9 mouse cellular contexts compared by ENCODE assay signal in genomic region chr8:94914701-94915101, GRCm38 (mm10). TPM values are rescaled to one million over a fixed set of nuclear protein-coding genes. Genes with fewer than 3 reads are reported as not detected.
DNase-seq lines count a peak whose midpoint lies in the region; ATAC-seq and TF ChIP-seq lines count a peak whose summit lies in the region.
"Had no signal": no experiment of that assay in that cellular context is flagged by ENCODE, and none has a peak within 500 bp of the region (broad histone marks: within the 10 kb centered on the region; RNA-seq: fewer than 3 reads in every experiment).

No protein-coding gene starts in this region.

- no peak overlapping the region for H3K9ac ChIP-seq in intestine, embryonic 14.5 days (ENCODE audit: low read length)
- H3K9ac ChIP-seq in intestine, postnatal 0 days (ENCODE audit: low read depth, low read length) = no peak overlapping the region
- H3K9ac ChIP-seq in forebrain, postnatal 0 days = no peak overlapping the region
- H3K9ac ChIP-seq in limb, embryonic 13.5 days = peak overlapping the region; percentile 55; the same call in 1 of the 2 replicates

- peak; percentile 75 for DNase-seq in intestine, embryonic 14.5 days (ENCODE audit: low spot score)
- peak; percentile 41 for DNase-seq in Muller cell, postnatal 12 days (ENCODE audit: inconsistent ontology term)
- DNase-seq in forebrain, postnatal 0 days = peak; percentile 25
- no peak for DNase-seq in spleen, postnatal 10 days (ENCODE audit: low spot score in 2 of 2)
- no peak for DNase-seq in spleen, adult 18-20 months

- peaks cover 22% of the 10 kb centered on the region for H3K36me3 ChIP-seq in intestine, embryonic 14.5 days (ENCODE audit: control insufficient read depth, insufficient read depth, low read length)
- H3K36me3 ChIP-seq in intestine, postnatal 0 days (ENCODE audit: control insufficient read depth, insufficient read depth) = peaks cover 7% of the 10 kb centered on the region; the same call in 1 of the 2 replicates
- no peaks in the 10 kb centered on the region for H3K36me3 ChIP-seq in forebrain, postnatal 0 days (ENCODE audit: insufficient read depth)
- peaks cover 38% of the 10 kb centered on the region for H3K36me3 ChIP-seq in limb, embryonic 13.5 days

- WGBS in intestine, embryonic 14.5 days = 32% methylated on average over 3 of the region's 3 CpGs
- WGBS in intestine, postnatal 0 days = 67% methylated on average over 3 of the region's 3 CpGs
- whole genome bisulfite sequencing in forebrain, postnatal 0 days = 46% methylated on average over 3 of the region's 3 CpGs
- WGBS in limb, embryonic 13.5 days = 10% methylated on average over 3 of the region's 3 CpGs

- ATAC-seq in intestine, embryonic 14.5 days (replicated peaks; ENCODE audit: low FRiP score, low TSS enrichment, low read depth) = no peak
- ATAC-seq in intestine, postnatal 0 days = no peak
- 0 out of 2 replicates have a peak, but pooled peaks have one; percentile 8 for ATAC-seq in forebrain, postnatal 0 days
- peak; percentile 64 for ATAC-seq in limb, embryonic 13.5 days (ENCODE audit: low FRiP score, low read depth)
- no peak for ATAC-seq in erythroid progenitor cell, adult 5-6 weeks (replicated peaks; ENCODE audit: low FRiP score, poor library complexity, severe bottlenecking)

- H3K9me3 ChIP-seq in intestine, embryonic 14.5 days (ENCODE audit: control insufficient read depth, low read length) = no peaks in the 10 kb centered on the region
- no peaks in the 10 kb centered on the region for H3K9me3 ChIP-seq in intestine, postnatal 0 days (ENCODE audit: control insufficient read depth)
- no peaks in the 10 kb centered on the region for H3K9me3 ChIP-seq in forebrain, postnatal 0 days (ENCODE audit: low read length)
- H3K9me3 ChIP-seq in limb, embryonic 13.5 days = no peaks in the 10 kb centered on the region

- peaks cover 36% of the 10 kb centered on the region for H3K4me1 ChIP-seq in intestine, embryonic 14.5 days (replicated peaks; ENCODE audit: control insufficient read depth, insufficient read depth, low read length)
- H3K4me1 ChIP-seq in intestine, postnatal 0 days (replicated peaks; ENCODE audit: control insufficient read depth, insufficient read depth, low read length) = peaks cover 5% of the 10 kb centered on the region; the same call in 1 of the 2 replicates
- H3K4me1 ChIP-seq in forebrain, postnatal 0 days (ENCODE audit: insufficient read depth) = peaks cover 7% of the 10 kb centered on the region; the same call in 1 of the 2 replicates
- H3K4me1 ChIP-seq in limb, embryonic 13.5 days = peaks cover 63% of the 10 kb centered on the region

- H3K27me3 ChIP-seq in intestine, embryonic 14.5 days (replicated peaks; ENCODE audit: control insufficient read depth, insufficient read depth, low read length) = no peaks in the 10 kb centered on the region
- peaks cover 4% of the 10 kb centered on the region; the same call in 1 of the 2 replicates for H3K27me3 ChIP-seq in intestine, postnatal 0 days (replicated peaks; ENCODE audit: control insufficient read depth, insufficient read depth, low read length)
- H3K27me3 ChIP-seq in forebrain, postnatal 0 days (ENCODE audit: insufficient read depth, low read length) = peaks cover 15% of the 10 kb centered on the region; the same call in 1 of the 2 replicates
- H3K27me3 ChIP-seq in limb, embryonic 13.5 days = peaks cover 20% of the 10 kb centered on the region

- no peak overlapping the region for H3K4me3 ChIP-seq in intestine, embryonic 14.5 days (ENCODE audit: low read depth, low read length)
- no peak overlapping the region for H3K4me3 ChIP-seq in intestine, postnatal 0 days (ENCODE audit: low read depth, low read length)
- no peak overlapping the region for H3K4me3 ChIP-seq in forebrain, postnatal 0 days (ENCODE audit: low read depth, low read length)
- peak overlapping the region; percentile 20 for H3K4me3 ChIP-seq in limb, embryonic 13.5 days

- peak overlapping the region; percentile 28 for H3K4me2 ChIP-seq in intestine, embryonic 14.5 days (ENCODE audit: low read length)
- no peak overlapping the region for H3K4me2 ChIP-seq in intestine, postnatal 0 days (replicated peaks; ENCODE audit: low read depth)
- no peak overlapping the region for H3K4me2 ChIP-seq in forebrain, postnatal 0 days (ENCODE audit: low read depth)
- peak overlapping the region; percentile 88 for H3K4me2 ChIP-seq in limb, embryonic 13.5 days (replicated peaks)

- H3K27ac ChIP-seq in intestine, embryonic 14.5 days (ENCODE audit: low read depth) = 0 out of 2 replicates have a peak overlapping the region, but pooled peaks have one; percentile 16
- no peak overlapping the region for H3K27ac ChIP-seq in intestine, postnatal 0 days (ENCODE audit: low read depth, low read length)
- H3K27ac ChIP-seq in forebrain, postnatal 0 days (ENCODE audit: low read depth, low read length) = no peak overlapping the region
- H3K27ac ChIP-seq in limb, embryonic 13.5 days = peak overlapping the region; percentile 79

- TF ChIP-seq CTCF in intestine, postnatal 0 days (IDR thresholded peaks at IDR 0.05; ENCODE audit: low read depth) = no peak
- TF ChIP-seq CTCF in forebrain, postnatal 0 days (IDR thresholded peaks at IDR 0.05; ENCODE audit: low read depth) = no peak

RNA-seq across cellular contexts. Expression of gene Ccdc102a, which starts 3.2 kb away (rescaled TPM):
- polyA plus RNA-seq in intestine, embryonic 14.5 days (2014; fragmentation: Nextera tagmentation; extraction: Ambion mirVana) = 27.5 and 28.2 TPM in 2 replicates
- polyA plus RNA-seq in intestine, postnatal 0 days (2015; fragmentation: Nextera tagmentation; extraction: Ambion mirVana) = 7.2 and 7.7 TPM in 2 replicates
- total RNA-seq in forebrain, postnatal 0 days (2014; rRNA removed) = 6.8 and 8.1 TPM in 2 replicates
- polyA plus RNA-seq in forebrain, postnatal 0 days (2015; fragmentation: Nextera tagmentation; extraction: Ambion mirVana) = 4.4 and 4.8 TPM in 2 replicates
- polyA plus RNA-seq in limb, embryonic 13.5 days (2015; fragmentation: Nextera tagmentation; extraction: Ambion mirVana) = 46.3 and 46.6 TPM in 2 replicates
- total RNA-seq in erythroid progenitor cell, adult 5-6 weeks (2015; ENCODE audit: low replicate concordance) = not detected in 2 replicates
- total RNA-seq in erythroid progenitor cell, adult 5-6 weeks (2017; ENCODE audit: low replicate concordance) = 0.15 and 0.51 TPM in 2 replicates

RNA-seq across cellular contexts. Expression of gene Adgrg5, which starts 8.8 kb away (rescaled TPM):
- 1.4 and 2.0 TPM in 2 replicates for polyA plus RNA-seq in intestine, embryonic 14.5 days (2014; fragmentation: Nextera tagmentation; extraction: Ambion mirVana)
- polyA plus RNA-seq in intestine, postnatal 0 days (2015; fragmentation: Nextera tagmentation; extraction: Ambion mirVana) = 1.3 and 1.5 TPM in 2 replicates
- total RNA-seq in forebrain, postnatal 0 days (2014; rRNA removed) = 0.10 TPM in 1 of 2 replicates, not detected in the other
- polyA plus RNA-seq in forebrain, postnatal 0 days (2015; fragmentation: Nextera tagmentation; extraction: Ambion mirVana) = 0.06 and 0.12 TPM in 2 replicates
- 0.10 and 0.13 TPM in 2 replicates for polyA plus RNA-seq in limb, embryonic 13.5 days (2015; fragmentation: Nextera tagmentation; extraction: Ambion mirVana)
- not detected in 2 replicates for total RNA-seq in erythroid progenitor cell, adult 5-6 weeks (2015; ENCODE audit: low replicate concordance)
- 0.39 TPM in 1 of 2 replicates, not detected in the other for total RNA-seq in erythroid progenitor cell, adult 5-6 weeks (2017; ENCODE audit: low replicate concordance)
- polyA plus RNA-seq: neural tube, embryonic 11.5 days had no signal

RNA-seq across cellular contexts. Expression of gene Dok4, which starts 38.6 kb away (rescaled TPM):
- polyA plus RNA-seq in intestine, embryonic 14.5 days (2014; fragmentation: Nextera tagmentation; extraction: Ambion mirVana) = 24.1 and 27.7 TPM in 2 replicates
- polyA plus RNA-seq in intestine, postnatal 0 days (2015; fragmentation: Nextera tagmentation; extraction: Ambion mirVana) = 51.0 and 52.1 TPM in 2 replicates
- 123 and 171 TPM in 2 replicates for total RNA-seq in forebrain, postnatal 0 days (2014; rRNA removed)
- polyA plus RNA-seq in forebrain, postnatal 0 days (2015; fragmentation: Nextera tagmentation; extraction: Ambion mirVana) = 97.5 and 117 TPM in 2 replicates
- 21.4 and 21.7 TPM in 2 replicates for polyA plus RNA-seq in limb, embryonic 13.5 days (2015; fragmentation: Nextera tagmentation; extraction: Ambion mirVana)
- 12.2 and 13.0 TPM in 2 replicates for total RNA-seq in erythroid progenitor cell, adult 5-6 weeks (2015; ENCODE audit: low replicate concordance)
- 11.0 and 12.8 TPM in 2 replicates for total RNA-seq in erythroid progenitor cell, adult 5-6 weeks (2017; ENCODE audit: low replicate concordance)

RNA-seq across cellular contexts. Expression of gene Polr2c, which starts 57.5 kb away (rescaled TPM):
- 160 and 171 TPM in 2 replicates for polyA plus RNA-seq in intestine, embryonic 14.5 days (2014; fragmentation: Nextera tagmentation; extraction: Ambion mirVana)
- polyA plus RNA-seq in intestine, postnatal 0 days (2015; fragmentation: Nextera tagmentation; extraction: Ambion mirVana) = 70.4 and 75.1 TPM in 2 replicates
- total RNA-seq in forebrain, postnatal 0 days (2014; rRNA removed) = 59.5 and 82.7 TPM in 2 replicates
- polyA plus RNA-seq in forebrain, postnatal 0 days (2015; fragmentation: Nextera tagmentation; extraction: Ambion mirVana) = 101 and 119 TPM in 2 replicates
- polyA plus RNA-seq in limb, embryonic 13.5 days (2015; fragmentation: Nextera tagmentation; extraction: Ambion mirVana) = 145 and 149 TPM in 2 replicates
- 34.0 and 42.2 TPM in 2 replicates for total RNA-seq in erythroid progenitor cell, adult 5-6 weeks (2015; ENCODE audit: low replicate concordance)
- total RNA-seq in erythroid progenitor cell, adult 5-6 weeks (2017; ENCODE audit: low replicate concordance) = 17.5 and 40.3 TPM in 2 replicates

RNA-seq across cellular contexts. Expression of gene Adgrg1, which starts 59.9 kb away (rescaled TPM):
- polyA plus RNA-seq in intestine, embryonic 14.5 days (2014; fragmentation: Nextera tagmentation; extraction: Ambion mirVana) = 23.6 and 26.5 TPM in 2 replicates
- polyA plus RNA-seq in intestine, postnatal 0 days (2015; fragmentation: Nextera tagmentation; extraction: Ambion mirVana) = 22.3 and 22.7 TPM in 2 replicates
- total RNA-seq in forebrain, postnatal 0 days (2014; rRNA removed) = 107 and 188 TPM in 2 replicates
- polyA plus RNA-seq in forebrain, postnatal 0 days (2015; fragmentation: Nextera tagmentation; extraction: Ambion mirVana) = 79.8 and 101 TPM in 2 replicates
- polyA plus RNA-seq in limb, embryonic 13.5 days (2015; fragmentation: Nextera tagmentation; extraction: Ambion mirVana) = 7.9 and 8.7 TPM in 2 replicates
- 29.3 and 55.9 TPM in 2 replicates for total RNA-seq in erythroid progenitor cell, adult 5-6 weeks (2015; ENCODE audit: low replicate concordance)
- total RNA-seq in erythroid progenitor cell, adult 5-6 weeks (2017; ENCODE audit: low replicate concordance) = 12.4 and 14.4 TPM in 2 replicates

Comparison
In these comparisons a context has a peak if more than half of its experiments do, and no peak if none do; other contexts are left out.
1. H3K27ac ChIP-seq: peak in intestine, embryonic 14.5 days (single experiment) and limb, embryonic 13.5 days (single experiment); none in intestine, postnatal 0 days (single experiment) and forebrain, postnatal 0 days (single experiment).
2. H3K4me2 ChIP-seq: peak in intestine, embryonic 14.5 days (single experiment) and limb, embryonic 13.5 days (single experiment); none in intestine, postnatal 0 days (single experiment) and forebrain, postnatal 0 days (single experiment).
3. ATAC-seq: peak in forebrain, postnatal 0 days (single experiment) and limb, embryonic 13.5 days (single experiment); none in intestine, embryonic 14.5 days (single experiment), intestine, postnatal 0 days (single experiment) and erythroid progenitor cell, adult 5-6 weeks (single experiment).
4. DNase-seq: peak in intestine, embryonic 14.5 days (single experiment), Muller cell, postnatal 12 days (single experiment) and forebrain, postnatal 0 days (single experiment); none in spleen, postnatal 10 days (0 of 2) and spleen, adult 18-20 months (0 of 2).